Mouse (Mus musculus) kidney, embryonic 16.5 days (tissue): ENCODE measurements around the gene Stk32c. TPM values are rescaled to one million over a fixed set of nuclear protein-coding genes. Genes with fewer than 3 reads are reported as not detected.

Experiments
- ATAC-seq: fragments of 200-750 bp; cut with Nextera tagmentation; 2 replicates; pipeline ENCODE4 v1.8.0; 2017; ENCODE audit warnings: moderate TSS enrichment; ENCODE audit not compliant: low FRiP score, low TSS enrichment
- H3K27ac ChIP-seq: fragments of 300-500 bp; sonication (generic); 2 replicates; pipeline ENCODE4 v1.5.1; 2014; ENCODE audit warnings: low read length
- H3K27me3 ChIP-seq: fragments of 300-500 bp; sonication (generic); 2 replicates; pipeline ENCODE4 v1.6.1; 2014; ENCODE audit warnings: low read length, control low read depth, mixed read lengths; ENCODE audit not compliant: insufficient read depth
- H3K36me3 ChIP-seq: fragments of 300-500 bp; sonication (generic); 2 replicates; pipeline ENCODE4 v1.6.1; 2014; ENCODE audit warnings: low read length, control low read depth, mixed read lengths; ENCODE audit not compliant: insufficient read depth
- H3K4me1 ChIP-seq: fragments of 300-500 bp; sonication (generic); 2 replicates; pipeline ENCODE4 v1.6.1; 2014; ENCODE audit warnings: low read length, control low read depth, mixed read lengths; ENCODE audit not compliant: insufficient read depth
- H3K4me2 ChIP-seq: fragments of 300-500 bp; sonication (generic); replicated peaks from 2 replicates; pipeline ENCODE4 v1.6.1; 2014; ENCODE audit warnings: low read depth, low read length
- H3K4me3 ChIP-seq: fragments of 300-500 bp; sonication (generic); 2 replicates; pipeline ENCODE4 v1.5.1; 2014; ENCODE audit warnings: mild to moderate bottlenecking, low read length
- H3K9ac ChIP-seq: fragments of 300-500 bp; sonication (generic); replicated peaks from 2 replicates; pipeline ENCODE4 v1.6.1; 2014; ENCODE audit warnings: low read length
- H3K9me3 ChIP-seq: fragments of 300-500 bp; sonication (generic); 2 replicates; pipeline ENCODE4 v1.6.1; 2016; ENCODE audit warnings: low read length, control low read depth
- WGBS: fragments of 180-500 bp; shearing (Covaris S2); extraction: QIAGEN DNeasy Blood & Tissue Kit; methylation state at CpG from one replicate; pipeline ENCODE4 v1.1.7; 2014; 5-methylcytosine and 5-hydroxymethylcytosine counted together
- polyA plus RNA-seq: library from polyadenylated mRNA; unstranded; fragments of >200 nt; fragmentation: Nextera tagmentation; extraction: Ambion mirVana; gene quantifications from 2 replicates; pipeline ENCODE4 v1.2.1, GENCODE M21; 2015

Stk32c gene
- polyA plus RNA-seq, 1 experiment from 2014 or later: 0.39 TPM

DNA sequence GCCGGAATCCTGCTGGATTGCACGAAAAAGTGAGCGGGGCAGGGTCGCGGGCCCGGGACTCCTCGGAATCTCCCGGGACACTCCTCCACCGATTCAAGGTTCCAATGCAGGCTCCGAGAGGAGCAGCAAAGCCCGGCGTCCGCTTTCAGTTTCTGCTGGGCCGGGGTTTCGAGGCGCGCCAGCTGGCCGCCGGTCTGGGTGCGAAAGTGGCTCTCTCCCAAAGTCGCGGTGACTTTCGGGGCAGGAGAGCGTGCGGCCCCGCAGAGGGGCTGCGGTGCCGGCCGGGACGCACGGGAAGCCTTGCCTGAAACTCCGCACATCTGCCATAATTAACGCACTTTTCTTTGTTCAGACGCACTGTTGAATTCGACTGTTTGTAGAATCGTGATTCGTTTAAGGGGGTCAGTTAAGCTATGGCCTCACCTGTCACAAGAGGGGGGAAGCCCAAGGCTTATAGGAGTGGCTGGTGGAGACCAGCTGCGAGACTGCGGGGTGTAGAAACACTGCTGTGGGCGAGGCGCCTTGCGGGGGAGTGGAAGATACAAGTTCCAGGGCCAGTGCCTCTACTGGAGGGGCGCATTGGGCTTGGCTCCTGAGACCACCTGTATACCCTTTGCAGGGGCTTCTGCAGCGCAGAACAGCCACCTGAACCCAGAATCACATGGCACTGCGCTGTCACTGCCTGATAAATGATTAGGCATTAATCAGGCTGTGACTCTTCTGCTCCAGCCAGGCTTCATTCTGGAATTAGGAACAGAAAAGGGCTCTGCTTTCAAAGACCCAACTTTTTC, 35.7 kb upstream of the Stk32c start:
- H3K27me3 ChIP-seq: no peaks in the 10 kb centered on the region
- peak overlapping the region; percentile 69 for H3K4me3 ChIP-seq
- peak overlapping the region; percentile 90 for H3K4me2 ChIP-seq
- peak overlapping the region; percentile 87 for H3K9ac ChIP-seq
- no peaks in the 10 kb centered on the region for H3K9me3 ChIP-seq
- ATAC-seq: no peak
- peaks cover 71% of the 10 kb centered on the region for H3K4me1 ChIP-seq
- WGBS: under 1% methylated on average over 45 of the region's 45 CpGs
- H3K36me3 ChIP-seq: no peaks in the 10 kb centered on the region
- peak overlapping the region; percentile 79 for H3K27ac ChIP-seq

DNA sequence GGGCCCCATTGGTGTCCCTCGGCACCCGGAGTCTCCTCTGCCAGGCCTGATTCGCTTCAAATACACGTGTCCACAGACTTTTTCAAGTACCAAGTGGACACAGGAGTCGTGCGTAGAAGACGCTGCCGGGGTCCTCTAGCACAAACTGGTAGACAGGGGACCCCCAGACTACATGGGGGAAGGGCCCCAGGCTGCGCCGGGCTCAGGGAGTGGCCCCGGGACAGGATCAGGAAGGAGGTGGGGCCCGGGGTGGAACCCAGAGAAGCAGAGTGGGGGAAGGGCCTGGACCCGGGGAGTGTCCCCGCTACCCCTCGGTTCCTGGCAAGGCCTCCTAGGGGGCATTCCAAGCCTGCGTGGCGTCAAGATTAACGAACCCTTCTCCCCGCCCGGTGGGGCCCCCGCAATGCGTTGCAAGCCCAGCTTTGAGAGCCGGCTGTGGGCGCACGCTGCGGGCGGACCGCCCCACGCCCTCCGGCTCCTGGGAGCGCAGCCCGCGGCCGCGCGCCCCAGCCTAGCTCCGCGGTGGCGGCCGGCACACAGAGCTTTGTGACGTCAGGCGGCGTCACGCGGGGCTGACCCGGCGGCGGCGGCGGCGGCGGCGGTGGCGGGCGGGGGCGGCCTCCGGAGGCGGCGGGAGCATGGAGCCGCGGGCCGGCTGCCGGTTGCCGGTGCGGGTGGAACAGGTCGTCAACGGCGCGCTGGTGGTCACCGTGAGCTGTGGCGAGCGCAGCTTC, 34.9 kb upstream of the Stk32c start, which contains the start of gene Pwwp2b:
TSS of gene Pwwp2b (plus strand) at position 602 of the 734 bp plus-strand sequence.
- WGBS: under 1% methylated on average over 60 of the region's 72 CpGs
- H3K9me3 ChIP-seq: no peaks in the 10 kb centered on the region
- H3K27me3 ChIP-seq: no peaks in the 10 kb centered on the region
- H3K4me1 ChIP-seq: peaks cover 65% of the 10 kb centered on the region
- ATAC-seq: peak; percentile 80
- no peaks in the 10 kb centered on the region for H3K36me3 ChIP-seq
- peak within 1 kb of the TSS; percentile 69 for H3K4me3 ChIP-seq
- peak within 1 kb of the TSS; percentile 87 for H3K9ac ChIP-seq
- peak within 1 kb of the TSS; percentile 79 for H3K27ac ChIP-seq
- peak within 1 kb of the TSS; percentile 90 for H3K4me2 ChIP-seq

DNA sequence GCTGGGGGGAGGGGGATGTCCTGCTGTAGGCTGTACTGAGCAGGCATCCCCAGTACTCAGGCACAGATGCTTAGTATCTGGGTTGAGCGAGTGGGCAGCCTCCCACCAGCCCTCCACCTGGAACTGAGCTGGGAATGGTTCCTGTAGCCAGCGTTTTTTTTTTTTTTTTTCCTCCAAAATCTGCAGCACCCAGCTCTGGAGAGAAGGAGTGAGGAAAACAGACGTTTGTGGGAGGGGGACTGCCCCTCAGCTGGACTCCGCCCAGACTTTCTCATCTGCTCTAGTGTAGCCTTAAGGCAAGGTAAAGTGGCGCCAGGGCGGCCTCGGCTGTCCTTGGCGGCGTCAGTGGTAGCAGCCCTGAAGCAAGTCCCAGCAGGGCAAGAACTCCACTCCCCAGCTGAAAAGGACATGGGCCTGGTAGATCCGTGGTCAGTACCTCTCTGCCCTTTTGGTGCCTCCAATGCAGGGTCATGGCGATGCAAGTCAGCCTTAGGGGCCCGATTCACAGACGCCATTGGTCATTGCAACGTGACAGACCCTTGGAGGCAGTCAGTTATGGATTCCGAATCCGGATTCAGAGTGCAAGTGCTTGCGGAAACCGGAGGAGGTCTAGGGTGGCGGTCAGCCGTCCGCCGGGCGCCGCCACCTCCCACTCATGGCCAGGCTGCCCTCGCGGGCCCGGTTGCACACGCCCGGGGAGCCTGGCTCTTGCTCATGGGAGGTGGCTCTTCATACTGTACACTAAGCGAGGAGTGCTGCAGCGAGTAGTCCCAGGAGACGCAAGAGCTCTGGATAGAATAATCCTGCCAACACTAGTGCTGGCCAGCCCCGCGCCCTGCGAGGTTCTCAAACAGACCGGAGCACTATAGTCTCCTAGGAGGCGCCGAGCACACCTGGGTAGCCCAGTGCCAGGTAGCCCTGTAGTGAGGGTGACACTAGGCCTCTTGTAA, 34.1 kb upstream of the Stk32c start:
- H3K4me1 ChIP-seq: peaks cover 57% of the 10 kb centered on the region
- 4% methylated on average over 38 of the region's 38 CpGs for WGBS
- peak overlapping the region; percentile 90 for H3K4me2 ChIP-seq
- peak overlapping the region; percentile 87 for H3K9ac ChIP-seq
- no peaks in the 10 kb centered on the region for H3K27me3 ChIP-seq
- no peaks in the 10 kb centered on the region for H3K36me3 ChIP-seq
- H3K4me3 ChIP-seq: peak overlapping the region; percentile 69
- peak; percentile 53 for ATAC-seq
- no peaks in the 10 kb centered on the region for H3K9me3 ChIP-seq
- H3K27ac ChIP-seq: peak overlapping the region; percentile 79

DNA sequence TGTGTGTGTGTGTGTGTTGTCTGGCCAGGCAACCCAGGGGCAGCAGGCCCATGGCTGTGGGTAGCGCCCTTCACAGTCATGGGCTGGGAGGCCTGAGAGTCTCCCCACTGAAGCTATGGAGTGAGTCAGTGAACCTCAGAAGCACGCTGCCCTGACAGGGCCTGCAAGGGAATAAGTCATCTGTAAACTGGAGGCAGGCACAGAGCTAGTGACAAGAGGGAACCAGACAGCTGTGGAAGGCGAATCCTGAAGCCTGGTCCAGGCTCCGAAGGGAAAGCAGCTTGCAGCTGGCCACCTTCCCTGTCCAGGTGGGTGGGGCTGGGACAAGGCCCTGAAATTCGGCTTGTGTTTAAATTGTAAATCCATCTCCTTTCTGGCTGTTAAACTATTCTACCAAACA, 33.0 kb upstream of the Stk32c start:
- Histone ChIP-seq H3K4me1 (peaks cover 45% of the 10 kb centered on the region), H3K9me3 (no peaks in the 10 kb centered on the region), H3K4me2 (no peak overlapping the region), H3K27me3 (no peaks in the 10 kb centered on the region), H3K27ac (0 out of 2 replicates have a peak overlapping the region, but pooled peaks have one; percentile 1), H3K9ac (no peak overlapping the region; the same call in 1 of the 2 replicates), H3K4me3 (no peak overlapping the region), H3K36me3 (no peaks in the 10 kb centered on the region)
- 43% methylated on average over 5 of the region's 5 CpGs for WGBS
- no peak for ATAC-seq

DNA sequence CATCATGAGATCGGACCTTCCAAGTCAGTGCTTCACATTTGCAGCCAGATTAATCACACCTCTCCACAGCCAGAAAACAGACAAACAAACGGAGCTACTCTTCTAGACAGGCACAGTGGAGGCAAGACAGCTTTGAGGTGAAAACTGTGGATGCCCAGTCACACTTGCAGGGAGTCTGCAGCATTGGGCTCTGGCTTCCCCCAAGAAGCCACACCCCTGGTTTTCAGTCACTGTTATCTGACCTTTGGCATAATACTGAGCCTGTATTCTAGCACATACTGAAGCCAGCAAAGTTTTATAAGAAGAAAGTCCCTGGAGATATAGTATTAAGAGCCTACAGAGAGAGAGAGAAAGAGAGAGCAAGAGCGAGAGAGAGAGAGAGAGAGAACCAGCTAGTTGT, 26.3 kb upstream of the Stk32c start:
- no peak overlapping the region for H3K27ac ChIP-seq
- H3K9ac ChIP-seq: no peak overlapping the region
- H3K27me3 ChIP-seq: no peaks in the 10 kb centered on the region
- no peaks in the 10 kb centered on the region for H3K9me3 ChIP-seq
- no peak overlapping the region for H3K4me3 ChIP-seq
- H3K4me1 ChIP-seq: peaks cover 5% of the 10 kb centered on the region
- no peak for ATAC-seq
- no peaks in the 10 kb centered on the region for H3K36me3 ChIP-seq
- 71% methylated on average over 3 of the region's 3 CpGs for WGBS
- H3K4me2 ChIP-seq: no peak overlapping the region

DNA sequence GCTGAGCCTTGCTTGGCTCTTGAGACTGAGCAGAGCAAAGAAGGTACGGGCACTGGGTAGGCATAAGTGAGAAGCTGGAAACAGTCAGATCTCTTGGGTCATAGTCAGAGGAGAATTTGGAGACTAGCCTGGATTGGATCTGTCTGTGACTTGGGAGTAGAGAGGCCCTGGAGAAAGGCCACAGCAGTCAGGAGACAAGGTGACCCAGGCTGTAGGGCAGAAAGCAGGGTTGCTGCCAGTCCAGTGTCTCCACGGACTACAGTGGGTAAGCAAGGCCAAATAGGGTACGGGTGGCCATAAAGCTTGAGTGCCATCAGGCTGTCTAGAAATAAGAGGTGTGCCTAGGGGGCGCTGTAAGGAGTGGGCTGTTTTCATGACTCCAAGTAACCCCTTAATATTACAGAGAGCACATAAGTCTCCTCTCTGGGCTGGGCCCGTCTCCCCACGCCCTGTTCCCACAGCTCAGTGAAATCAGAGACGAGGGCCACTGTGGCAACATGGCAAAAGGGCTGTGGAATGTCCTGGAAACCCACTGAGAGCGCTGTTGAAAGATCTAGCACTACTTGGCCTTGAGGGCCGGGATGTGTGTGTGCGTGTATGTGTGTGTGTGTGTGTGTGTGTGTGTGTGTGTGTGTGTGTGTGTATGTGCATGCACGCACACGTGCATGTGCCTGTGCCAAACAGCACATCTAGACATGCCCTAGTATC, 22.7 kb upstream of the Stk32c start:
- no peak for ATAC-seq
- Histone ChIP-seq H3K27ac (no peak overlapping the region), H3K4me3 (no peak overlapping the region), H3K9ac (no peak overlapping the region), H3K9me3 (no peaks in the 10 kb centered on the region), H3K27me3 (no peaks in the 10 kb centered on the region), H3K4me2 (no peak overlapping the region), H3K36me3 (no peaks in the 10 kb centered on the region), H3K4me1 (peaks cover 14% of the 10 kb centered on the region)
- WGBS: 81% methylated on average over 12 of the region's 12 CpGs

DNA sequence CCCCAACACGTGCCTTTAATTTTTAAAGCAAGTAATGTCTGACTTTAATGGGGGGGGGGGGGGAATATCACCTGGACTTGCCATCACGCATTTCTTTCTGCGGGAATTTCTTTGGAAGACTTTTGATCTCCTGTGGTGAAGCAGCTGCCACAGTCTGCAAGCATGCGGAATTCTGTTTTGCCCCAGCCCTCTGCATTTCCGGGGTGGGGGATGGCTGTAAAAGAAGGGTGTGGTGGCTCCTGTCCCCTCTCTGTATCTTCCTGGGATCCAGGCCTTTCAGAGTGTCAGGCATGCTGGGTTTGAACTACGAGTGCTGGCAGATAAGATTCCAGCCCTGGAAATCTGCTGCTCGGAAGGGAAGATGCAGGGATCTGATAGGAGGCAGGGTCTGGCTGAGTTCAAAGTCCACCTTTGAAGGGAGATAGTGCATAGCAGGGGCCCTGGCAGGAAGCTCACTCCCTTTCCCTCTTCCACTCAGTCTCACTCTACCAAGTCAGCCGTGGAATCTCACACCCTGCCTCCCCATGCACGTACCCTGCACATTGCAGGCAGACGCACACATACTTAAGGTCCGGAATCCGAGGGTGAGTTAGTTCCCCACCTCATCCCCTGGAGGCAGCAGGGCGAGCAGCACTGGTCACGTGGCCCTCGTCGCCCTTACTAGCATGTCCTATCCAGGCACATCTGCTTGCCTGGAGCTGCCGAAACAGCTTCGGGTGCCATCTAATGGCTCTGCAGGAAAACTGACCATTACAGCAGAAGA, 21.5 kb upstream of the Stk32c start:
- Histone ChIP-seq H3K9ac (peak overlapping the region; percentile 33), H3K9me3 (no peaks in the 10 kb centered on the region), H3K36me3 (no peaks in the 10 kb centered on the region), H3K4me3 (no peak overlapping the region), H3K4me1 (peaks cover 14% of the 10 kb centered on the region), H3K27me3 (no peaks in the 10 kb centered on the region), H3K4me2 (peak overlapping the region; percentile 33), H3K27ac (peak overlapping the region; percentile 51)
- 8% methylated on average over 18 of the region's 18 CpGs for WGBS
- ATAC-seq: peak; percentile 79

DNA sequence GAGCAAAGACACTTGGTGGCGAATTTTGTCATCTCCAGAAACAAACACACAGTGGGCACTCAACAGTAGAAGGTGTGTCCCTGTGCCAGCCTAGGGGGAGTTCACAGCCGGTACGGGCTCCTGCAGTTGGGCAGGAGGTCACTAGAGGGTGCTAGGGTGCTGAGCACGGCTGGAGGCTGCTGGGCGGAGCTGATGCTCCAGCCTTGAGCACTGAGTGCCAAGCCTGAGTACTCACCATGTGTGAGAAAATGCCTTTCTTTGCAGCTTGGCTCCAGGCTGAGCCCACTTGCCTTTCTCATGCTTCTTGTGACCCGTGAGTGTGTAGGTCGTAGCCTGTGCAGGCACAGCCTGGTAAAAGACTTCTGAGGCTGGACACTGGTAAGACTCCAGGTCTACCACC, 20.6 kb upstream of the Stk32c start:
- no peak overlapping the region for H3K4me3 ChIP-seq
- peak overlapping the region; percentile 78 for H3K27ac ChIP-seq
- H3K4me1 ChIP-seq: peaks cover 18% of the 10 kb centered on the region
- ATAC-seq: peak; percentile 88
- H3K36me3 ChIP-seq: no peaks in the 10 kb centered on the region
- peak overlapping the region; percentile 32; the same call in 1 of the 2 replicates for H3K9ac ChIP-seq
- no peaks in the 10 kb centered on the region for H3K9me3 ChIP-seq
- H3K4me2 ChIP-seq: no peak overlapping the region
- WGBS: under 1% methylated on average over 7 of the region's 7 CpGs
- H3K27me3 ChIP-seq: no peaks in the 10 kb centered on the region
